In the genomic region with DNA sequence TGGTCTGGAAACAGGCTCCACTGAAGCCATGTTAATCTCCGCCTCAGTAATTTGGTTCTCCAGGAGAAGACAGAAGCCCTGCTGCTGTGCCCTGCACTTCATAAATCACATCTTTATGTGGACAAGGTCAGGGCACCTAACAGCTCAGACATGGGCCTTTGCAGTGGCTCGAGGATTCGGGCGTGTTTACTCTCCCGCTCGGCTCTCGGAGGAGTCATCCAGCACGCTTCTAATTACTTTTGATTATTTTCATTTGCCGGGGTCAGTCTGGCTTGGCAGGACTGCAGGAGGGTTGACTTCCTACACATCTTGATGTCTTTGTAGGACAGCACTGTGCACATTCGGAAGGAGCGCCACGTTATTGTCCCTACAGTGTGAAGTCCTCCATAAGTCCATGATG, we compare ENCODE assay signal across 15 mouse cellular contexts.
DNase-seq lines count a peak whose midpoint lies in the region; ATAC-seq and TF ChIP-seq lines count a peak whose summit lies in the region.
"Had no signal": no experiment of that assay in that cellular context is flagged by ENCODE, and none has a peak within 500 bp of the region (broad histone marks: within the 10 kb centered on the region; RNA-seq: fewer than 3 reads in every experiment).

No protein-coding gene starts in this region.

- no peak overlapping the region; the same call in 1 of the 2 replicates for H3K27ac ChIP-seq in kidney, embryonic 14.5 days (ENCODE audit: low read depth, low read length)
- H3K27ac ChIP-seq in embryonic facial prominence, embryonic 10.5 days (replicated peaks), result peak overlapping the region; percentile 48; the same call in 1 of the 2 replicates
- H3K27ac ChIP-seq in limb, embryonic 13.5 days, result peak overlapping the region; percentile 69
- H3K27ac ChIP-seq in gastrocnemius, adult 2 months, result no peak overlapping the region

- ATAC-seq in kidney, embryonic 14.5 days (ENCODE audit: low FRiP score, low TSS enrichment), result peak; percentile 91
- no peak for ATAC-seq in limb, embryonic 13.5 days (ENCODE audit: low FRiP score, low read depth)
- ATAC-seq: activated CD4-positive, CD25-positive, alpha-beta regulatory T cell, adult 4 months; CD4-positive, CD25-positive, alpha-beta regulatory T cell, adult 4 months; forebrain, embryonic 16.5 days; intestine, postnatal 0 days had no signal

- no peaks in the 10 kb centered on the region for H3K27me3 ChIP-seq in kidney, embryonic 14.5 days (ENCODE audit: control insufficient read depth, insufficient read depth, low read length)
- H3K27me3 ChIP-seq in embryonic facial prominence, embryonic 10.5 days (replicated peaks; ENCODE audit: low read depth, poor library complexity, severe bottlenecking), result 0 out of 2 replicates have a peak, but pooled peaks cover 3% of the 10 kb centered on the region
- H3K27me3 ChIP-seq in limb, embryonic 13.5 days, result no peaks in the 10 kb centered on the region

- intact Hi-C loops in gastrocnemius, adult 2 months (cut with DNase I), result no loop called here

- no peak overlapping the region for H3K9ac ChIP-seq in kidney, embryonic 14.5 days (ENCODE audit: low read depth, low read length)
- H3K9ac ChIP-seq in limb, embryonic 13.5 days, result peak overlapping the region; percentile 43; the same call in 1 of the 2 replicates

- 4% methylated on average over 12 of the region's 12 CpGs for WGBS in kidney, embryonic 14.5 days
- 28% methylated on average over 12 of the region's 12 CpGs for WGBS in embryonic facial prominence, embryonic 10.5 days
- 13% methylated on average over 12 of the region's 12 CpGs for WGBS in limb, embryonic 13.5 days

- no peak for DNase-seq in kidney, adult 18-20 months
- peak; percentile 84 for DNase-seq in embryo, embryonic 10.5 days (ENCODE audit: low spot score)
- DNase-seq in embryonic facial prominence, embryonic 10.5 days (ENCODE audit: low spot score), result peak; percentile 64
- DNase-seq in layer of hippocampus, adult 9-10 months (ENCODE audit: low spot score), result no peak
- DNase-seq in adrenal gland, postnatal 10 days, result no peak
- DNase-seq in gastrocnemius, adult 2 months, result no peak
- DNase-seq: cerebellum, adult 8-10 months; layer of hippocampus, postnatal 36 days; liver had no signal

- H3K4me1 ChIP-seq in kidney, embryonic 14.5 days (ENCODE audit: control insufficient read depth, insufficient read depth, low read length), result peaks cover 22% of the 10 kb centered on the region
- peaks cover 70% of the 10 kb centered on the region for H3K4me1 ChIP-seq in embryonic facial prominence, embryonic 10.5 days
- peaks cover 56% of the 10 kb centered on the region for H3K4me1 ChIP-seq in limb, embryonic 13.5 days

- no peak for TF ChIP-seq CTCF in gastrocnemius, adult 2 months (IDR thresholded peaks at IDR 0.05)

- no peak overlapping the region for H3K4me3 ChIP-seq in kidney, embryonic 14.5 days (ENCODE audit: low read length)
- H3K4me3 ChIP-seq in embryonic facial prominence, embryonic 10.5 days, result 0 out of 2 replicates have a peak overlapping the region, but pooled peaks have one; percentile 11
- H3K4me3 ChIP-seq in limb, embryonic 13.5 days, result no peak overlapping the region
- no peak overlapping the region for H3K4me3 ChIP-seq in gastrocnemius, adult 2 months

- H3K36me3 ChIP-seq in kidney, embryonic 14.5 days (ENCODE audit: control insufficient read depth, insufficient read depth, low read length), result no peaks in the 10 kb centered on the region
- H3K36me3 ChIP-seq in embryonic facial prominence, embryonic 10.5 days (replicated peaks), result no peaks in the 10 kb centered on the region
- H3K36me3 ChIP-seq in limb, embryonic 13.5 days, result no peaks in the 10 kb centered on the region

- H3K9me3 ChIP-seq in kidney, embryonic 14.5 days (ENCODE audit: control insufficient read depth, low read length), result no peaks in the 10 kb centered on the region
- H3K9me3 ChIP-seq in embryonic facial prominence, embryonic 10.5 days, result no peaks in the 10 kb centered on the region
- no peaks in the 10 kb centered on the region for H3K9me3 ChIP-seq in limb, embryonic 13.5 days

- peak overlapping the region; percentile 22; the same call in 1 of the 2 replicates for H3K4me2 ChIP-seq in kidney, embryonic 14.5 days (replicated peaks; ENCODE audit: low read depth, low read length)
- peak overlapping the region; percentile 51 for H3K4me2 ChIP-seq in limb, embryonic 13.5 days (replicated peaks)

Comparison
In these comparisons a context has a peak if more than half of its experiments do, and no peak if none do; other contexts are left out.
1. H3K27ac ChIP-seq: peak in embryonic facial prominence, embryonic 10.5 days (single experiment) and limb, embryonic 13.5 days (single experiment); none in kidney, embryonic 14.5 days (single experiment) and gastrocnemius, adult 2 months (single experiment).
2. DNase-seq: peak in embryo, embryonic 10.5 days (single experiment) and embryonic facial prominence, embryonic 10.5 days (single experiment); none in kidney, adult 18-20 months (single experiment), layer of hippocampus, adult 9-10 months (single experiment), adrenal gland, postnatal 10 days (single experiment) and gastrocnemius, adult 2 months (single experiment).